Mouse (Mus musculus): Measurements from ENCODE around the gene Spag4.

- TF ChIP-seq GATA1 (IDR thresholded peaks at IDR 0.05; ENCODE audit: low read length) (no peak), TAL1 (IDR thresholded peaks at IDR 0.05; ENCODE audit: low read length) (no peak)
Measured at GRCm38 (mm10) chr2:156021219-156021618, 43.8 kb upstream of the Spag4 start.

Measured in erythroblast, embryonic 14.5 days (primary cell).